Mouse (Mus musculus): Measurements from ENCODE around the gene Kctd8.

DNA sequence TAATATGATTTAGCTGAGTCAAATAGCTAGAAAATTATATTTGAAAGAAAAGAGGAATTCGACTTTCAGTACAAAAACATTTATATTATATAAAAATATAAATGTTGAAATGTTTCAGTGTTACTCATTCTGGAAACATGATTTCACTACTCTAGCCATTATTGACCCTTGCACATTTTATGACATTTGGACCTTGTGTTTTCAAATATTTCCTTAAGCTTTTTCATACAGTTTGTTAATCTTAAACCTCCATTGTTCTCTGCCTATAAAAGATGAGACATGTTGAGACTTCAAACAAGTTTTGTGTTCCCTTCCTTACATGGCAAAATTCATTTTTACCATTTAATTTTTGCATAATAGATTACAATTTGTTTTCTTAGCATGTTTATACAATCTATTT, 118.9 kb downstream of the Kctd8 start:
- TF ChIP-seq CTCF (IDR thresholded peaks at IDR 0.05; ENCODE audit: low read depth): no peak
- no peak for TF ChIP-seq EP300 (optimal IDR thresholded peaks at IDR 0.05)

Measured in stomach, postnatal 0 days (tissue).